Mouse (Mus musculus) adrenal gland, postnatal 25 days (tissue): ENCODE results near the gene Zfp709. TPM values are rescaled to one million over a fixed set of nuclear protein-coding genes. Genes with fewer than 3 reads are reported as not detected.
"Not testable (repeated sequence)": the region's sequence is repeated elsewhere in the genome, so short reads cannot be mapped to it uniquely, and the experiment has no call there.

Experiments used
- DNase-seq: peaks from one replicate; pipeline ENCODE4 v3.0.0; 2021; ENCODE audit warnings: mixed read lengths
- total RNA-seq: library from RNA; stranded (reverse); gene quantifications from 2 replicates; pipeline ENCODE4 v1.2.3, GENCODE M21; 2021

Gene Zfp709
- total RNA-seq, 1 experiment from 2014 or later = 9.0 TPM

GRCm38 (mm10) chr8:71925791-71926190, 44.0 kb downstream of the Zfp709 start:
- DNase-seq = no peak

GRCm38 (mm10) chr8:71926551-71926950, 44.7 kb downstream of the Zfp709 start:
- peak; percentile 3 for DNase-seq

- DNase-seq = no peak
Measured at GRCm38 (mm10) chr8:71927779-71928178, 46.0 kb downstream of the Zfp709 start.

- DNase-seq = not testable (repeated sequence)
Measured at GRCm38 (mm10) chr8:71938037-71938436, 56.2 kb downstream of the Zfp709 start.

- DNase-seq = no peak
Measured at GRCm38 (mm10) chr8:71940293-71941208, 58.7 kb downstream of the Zfp709 start.

GRCm38 (mm10) chr8:71941776-71942175, 60.0 kb downstream of the Zfp709 start:
- no peak for DNase-seq

Other genes starting within 250 kb of the Zfp709 start
- 8.3 and 8.4 TPM in 2 replicates for gene Unc13a, start 210.3 kb upstream of the Zfp709 start, total RNA-seq
- gene Jak3, start 205.7 kb upstream of the Zfp709 start, total RNA-seq = 11.7 and 14.3 TPM in 2 replicates
- 6.1 and 7.8 TPM in 2 replicates for gene Insl3, start 192.8 kb upstream of the Zfp709 start, total RNA-seq
- 3.7 and 4.8 TPM in 2 replicates for gene B3gnt3, start 180.2 kb upstream of the Zfp709 start, total RNA-seq
- gene Fcho1, start 156.3 kb upstream of the Zfp709 start, total RNA-seq = 2.2 and 2.6 TPM in 2 replicates
- gene Zfp882, start 26.6 kb downstream of the Zfp709 start, total RNA-seq = 8.3 and 9.8 TPM in 2 replicates
- 31.3 and 38.1 TPM in 2 replicates for gene Zfp617, start 26.6 kb downstream of the Zfp709 start, total RNA-seq
- 30.8 and 37.1 TPM in 2 replicates for gene Zfp961, start 69.0 kb downstream of the Zfp709 start, total RNA-seq
- gene Cyp4f18, start 127.6 kb downstream of the Zfp709 start, total RNA-seq = 4.8 and 5.2 TPM in 2 replicates
- not detected in 2 replicates for gene Olfr372, start 159.2 kb downstream of the Zfp709 start, total RNA-seq
- not detected in 2 replicates for gene Olfr373, start 201.2 kb downstream of the Zfp709 start, total RNA-seq
- gene Olfr374, start 225.0 kb downstream of the Zfp709 start, total RNA-seq = not detected in 2 replicates